Mouse (Mus musculus) ES-E14 (cell line): ENCODE measurements around the gene Gpr179.
"Not testable (repeated sequence)": the region's sequence is repeated elsewhere in the genome, so short reads cannot be mapped to it uniquely, and the experiment has no call there.

Source experiments
- CHD2 ChIP-seq: IDR thresholded peaks from 2 replicates; pipeline ENCODE4 v1.6.1; 2014; ENCODE audit warnings: mild to moderate bottlenecking, low read depth, low read length, inconsistent platforms
- HCFC1 ChIP-seq: IDR thresholded peaks from 2 replicates; pipeline ENCODE4 v1.6.1; 2012; ENCODE audit warnings: low read length, inconsistent platforms, borderline replicate concordance; ENCODE audit not compliant: insufficient read depth
- ZNF384 ChIP-seq: IDR thresholded peaks from 2 replicates; pipeline ENCODE4 v1.6.1; 2012; ENCODE audit warnings: low read depth, low read length, inconsistent platforms

GRCm38 (mm10) chr11:97357663-97358062, 5.8 kb upstream of the Gpr179 start:
- TF ChIP-seq ZNF384 = peak; percentile 98
- TF ChIP-seq CHD2, HCFC1: not testable (repeated sequence)
